Mouse (Mus musculus) erythroblast, embryonic 14.5 days (primary cell): ENCODE measurements around the gene Ttc24.

Source experiments
- GATA1 ChIP-seq: IDR thresholded peaks from 2 replicates; pipeline ENCODE4 v1.6.1; 2012; ENCODE audit warnings: low read length, inconsistent platforms, mixed read lengths
- TAL1 ChIP-seq: IDR thresholded peaks from 3 replicates; pipeline ENCODE4 v1.6.1; 2012; ENCODE audit warnings: low read length, inconsistent platforms, mixed read lengths

DNA sequence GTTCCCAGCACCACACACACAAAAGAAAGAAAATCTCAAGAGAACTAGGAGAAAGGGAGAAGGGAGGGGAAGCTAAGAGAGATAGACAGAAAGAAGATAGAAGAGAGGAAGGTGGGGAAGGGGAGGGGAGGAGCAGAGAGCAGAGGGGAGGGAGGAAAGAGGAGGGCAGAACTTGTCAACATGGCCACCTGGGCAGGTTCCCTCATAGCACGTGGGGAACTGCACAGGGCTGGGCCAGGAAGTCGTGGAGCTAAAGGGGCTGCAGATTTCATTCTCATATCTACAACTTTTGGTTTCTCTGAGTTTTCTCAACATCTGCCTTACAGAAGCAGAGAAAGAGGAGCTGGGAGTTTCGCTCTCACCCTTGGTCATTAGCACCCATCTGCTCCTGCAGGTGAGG lies 49.5 kb upstream of the Ttc24 start:
- TF ChIP-seq TAL1 = no peak
- TF ChIP-seq GATA1 = no peak
